Mouse (Mus musculus): Measurements from ENCODE around the gene Mtnr1b. TPM values are rescaled to one million over a fixed set of nuclear protein-coding genes. Genes with fewer than 3 reads are reported as not detected.

Gene Mtnr1b
- not detected in 2 replicates for polyA plus RNA-seq (2015; fragmentation: Nextera tagmentation; extraction: Ambion mirVana)

DNA sequence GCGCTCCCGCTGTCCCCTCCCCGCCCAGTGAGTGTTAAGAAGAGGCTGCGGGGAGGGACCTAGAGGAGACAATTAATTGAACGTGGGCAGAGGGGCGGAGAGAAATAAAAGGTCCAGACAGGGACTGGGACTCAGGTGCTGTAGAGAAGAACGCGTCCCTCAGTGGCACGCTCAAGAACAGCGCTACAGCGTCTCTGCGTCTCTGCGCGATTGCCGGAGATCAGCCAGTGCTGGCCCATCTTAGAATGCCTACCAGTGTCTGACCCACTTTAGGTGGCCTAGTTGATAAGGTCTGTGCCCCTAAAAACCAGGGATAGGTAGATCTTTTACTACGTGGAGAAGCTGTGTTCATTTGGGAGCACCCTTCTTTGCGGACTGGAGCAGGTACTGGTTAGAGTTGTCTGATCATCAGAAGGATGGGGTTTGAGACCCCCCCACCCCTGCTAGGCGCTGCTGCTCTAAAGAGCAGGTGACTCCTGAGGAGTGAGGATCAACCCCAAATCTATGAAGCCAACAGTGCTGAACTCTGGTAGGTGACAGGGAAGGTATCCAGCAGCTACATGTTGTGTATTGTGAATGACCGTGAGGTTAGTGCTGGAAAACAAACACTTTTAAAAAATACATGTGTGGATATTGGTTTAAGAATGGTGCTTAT, at the start of gene Mtnr1b:
TSS of gene Mtnr1b (minus strand) at position 51 of the 655 bp plus-strand sequence.
- no peak for ATAC-seq
- Histone ChIP-seq H3K9ac (ENCODE audit: low read depth, low read length) (no peak within 1 kb of the TSS), H3K27me3 (replicated peaks; ENCODE audit: control insufficient read depth, insufficient read depth, low read length) (no peaks in the 10 kb centered on the region), H3K4me3 (ENCODE audit: low read depth, low read length) (no peak within 1 kb of the TSS), H3K27ac (ENCODE audit: low read depth, low read length) (no peak within 1 kb of the TSS), H3K4me1 (replicated peaks; ENCODE audit: control insufficient read depth, insufficient read depth, low read length) (no peaks in the 10 kb centered on the region), H3K4me2 (replicated peaks; ENCODE audit: low read depth) (no peak within 1 kb of the TSS), H3K9me3 (ENCODE audit: control insufficient read depth) (no peaks in the 10 kb centered on the region), H3K36me3 (ENCODE audit: control insufficient read depth, insufficient read depth) (no peaks in the 10 kb centered on the region)
- 48% methylated on average over 19 of the region's 19 CpGs for WGBS
- TF ChIP-seq CTCF (IDR thresholded peaks at IDR 0.05; ENCODE audit: low read depth) = no peak

DNA sequence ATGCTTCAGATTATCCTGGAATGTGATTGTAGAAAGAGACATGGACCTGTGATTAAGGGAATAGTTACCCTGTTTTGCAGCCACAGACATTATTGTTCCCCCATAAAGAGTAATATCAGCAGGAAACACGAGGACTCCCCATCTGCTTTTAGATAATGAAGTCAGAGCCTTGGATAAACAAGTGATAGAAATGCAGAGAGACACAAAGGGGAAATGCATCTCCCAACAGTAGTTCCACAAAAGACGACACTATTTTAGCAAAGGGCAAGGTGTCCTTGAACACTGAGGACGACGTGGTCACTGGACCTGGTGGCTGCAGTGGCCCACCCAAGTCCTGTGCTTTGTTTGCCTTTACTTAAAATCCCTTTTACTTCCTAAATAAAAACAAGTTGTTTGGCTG, 45.9 kb upstream of the Mtnr1b start:
- 70% methylated on average over 4 of the region's 4 CpGs for WGBS
- H3K9me3 ChIP-seq (ENCODE audit: control insufficient read depth) = no peaks in the 10 kb centered on the region
- no peaks in the 10 kb centered on the region for H3K36me3 ChIP-seq (ENCODE audit: control insufficient read depth, insufficient read depth)

GRCm38 (mm10) chr9:15919373-15920005, 45.1 kb upstream of the Mtnr1b start:
- H3K27me3 ChIP-seq (replicated peaks; ENCODE audit: control insufficient read depth, insufficient read depth, low read length) = no peaks in the 10 kb centered on the region
- TF ChIP-seq CTCF (IDR thresholded peaks at IDR 0.05; ENCODE audit: low read depth) = peak; percentile 68
- H3K9me3 ChIP-seq (ENCODE audit: control insufficient read depth) = no peaks in the 10 kb centered on the region
- H3K4me2 ChIP-seq (replicated peaks; ENCODE audit: low read depth) = no peak overlapping the region
- H3K27ac ChIP-seq (ENCODE audit: low read depth, low read length) = no peak overlapping the region
- ATAC-seq = no peak
- H3K4me1 ChIP-seq (replicated peaks; ENCODE audit: control insufficient read depth, insufficient read depth, low read length) = no peaks in the 10 kb centered on the region
- no peak overlapping the region for H3K9ac ChIP-seq (ENCODE audit: low read depth, low read length)
- 68% methylated on average over 5 of the region's 5 CpGs for WGBS
- no peak overlapping the region for H3K4me3 ChIP-seq (ENCODE audit: low read depth, low read length)
- no peaks in the 10 kb centered on the region for H3K36me3 ChIP-seq (ENCODE audit: control insufficient read depth, insufficient read depth)

More for the DNA sequence above, 45.9 kb upstream of the Mtnr1b start:
- Histone ChIP-seq H3K4me3 (ENCODE audit: low read depth, low read length) (no peak overlapping the region), H3K9ac (ENCODE audit: low read depth, low read length) (no peak overlapping the region), H3K4me2 (replicated peaks; ENCODE audit: low read depth) (no peak overlapping the region), H3K27me3 (replicated peaks; ENCODE audit: control insufficient read depth, insufficient read depth, low read length) (no peaks in the 10 kb centered on the region), H3K27ac (ENCODE audit: low read depth, low read length) (no peak overlapping the region), H3K4me1 (replicated peaks; ENCODE audit: control insufficient read depth, insufficient read depth, low read length) (no peaks in the 10 kb centered on the region)
- no peak for ATAC-seq
- TF ChIP-seq CTCF (IDR thresholded peaks at IDR 0.05; ENCODE audit: low read depth) = no peak

GRCm38 (mm10) chr9:15916600-15916999, 42.2 kb upstream of the Mtnr1b start:
- no peaks in the 10 kb centered on the region for H3K27me3 ChIP-seq (replicated peaks; ENCODE audit: control insufficient read depth, insufficient read depth, low read length)
- H3K27ac ChIP-seq (ENCODE audit: low read depth, low read length) = no peak overlapping the region
- H3K4me3 ChIP-seq (ENCODE audit: low read depth, low read length) = no peak overlapping the region
- no peaks in the 10 kb centered on the region for H3K4me1 ChIP-seq (replicated peaks; ENCODE audit: control insufficient read depth, insufficient read depth, low read length)
- no peak for TF ChIP-seq CTCF (IDR thresholded peaks at IDR 0.05; ENCODE audit: low read depth)
- no peak overlapping the region for H3K4me2 ChIP-seq (replicated peaks; ENCODE audit: low read depth)
- no peak overlapping the region for H3K9ac ChIP-seq (ENCODE audit: low read depth, low read length)
- no peaks in the 10 kb centered on the region for H3K36me3 ChIP-seq (ENCODE audit: control insufficient read depth, insufficient read depth)
- ATAC-seq = no peak
- H3K9me3 ChIP-seq (ENCODE audit: control insufficient read depth) = no peaks in the 10 kb centered on the region

- no peak overlapping the region for H3K4me3 ChIP-seq (ENCODE audit: low read depth, low read length)
- no peaks in the 10 kb centered on the region for H3K36me3 ChIP-seq (ENCODE audit: control insufficient read depth, insufficient read depth)
- H3K27me3 ChIP-seq (replicated peaks; ENCODE audit: control insufficient read depth, insufficient read depth, low read length) = no peaks in the 10 kb centered on the region
- H3K9me3 ChIP-seq (ENCODE audit: control insufficient read depth) = no peaks in the 10 kb centered on the region
- no peak for ATAC-seq
- H3K27ac ChIP-seq (ENCODE audit: low read depth, low read length) = no peak overlapping the region
- no peak for TF ChIP-seq CTCF (IDR thresholded peaks at IDR 0.05; ENCODE audit: low read depth)
- H3K4me1 ChIP-seq (replicated peaks; ENCODE audit: control insufficient read depth, insufficient read depth, low read length) = no peaks in the 10 kb centered on the region
- 54% methylated on average over 1 of the region's 1 CpGs for WGBS
- no peak overlapping the region for H3K4me2 ChIP-seq (replicated peaks; ENCODE audit: low read depth)
- no peak overlapping the region for H3K9ac ChIP-seq (ENCODE audit: low read depth, low read length)
These were observed 38.4 kb upstream of the Mtnr1b start for GRCm38 (mm10) chr9:15912735-15913134.

GRCm38 (mm10) chr9:15909397-15910113, 35.2 kb upstream of the Mtnr1b start:
- WGBS = 53% methylated on average over 2 of the region's 2 CpGs
- Histone ChIP-seq H3K4me2 (replicated peaks; ENCODE audit: low read depth) (no peak overlapping the region), H3K9ac (ENCODE audit: low read depth, low read length) (no peak overlapping the region), H3K9me3 (ENCODE audit: control insufficient read depth) (no peaks in the 10 kb centered on the region), H3K4me3 (ENCODE audit: low read depth, low read length) (no peak overlapping the region), H3K27ac (ENCODE audit: low read depth, low read length) (no peak overlapping the region), H3K4me1 (replicated peaks; ENCODE audit: control insufficient read depth, insufficient read depth, low read length) (no peaks in the 10 kb centered on the region), H3K27me3 (replicated peaks; ENCODE audit: control insufficient read depth, insufficient read depth, low read length) (no peaks in the 10 kb centered on the region), H3K36me3 (ENCODE audit: control insufficient read depth, insufficient read depth) (no peaks in the 10 kb centered on the region)
- peak; percentile 96 for ATAC-seq
- TF ChIP-seq CTCF (IDR thresholded peaks at IDR 0.05; ENCODE audit: low read depth) = no peak
